Mouse (Mus musculus) ES-CJ7 (cell line): ENCODE data around the gene Kcp.

Source experiments
- DNase-seq: peaks from one replicate; pipeline ENCODE4 v3.0.0; 2011; ENCODE audit warnings: low read depth, low spot score

The Kcp gene

GRCm38 (mm10) chr6:29463388-29463787 is 44.4 kb downstream of the Kcp start:
- DNase-seq = no peak

DNA sequence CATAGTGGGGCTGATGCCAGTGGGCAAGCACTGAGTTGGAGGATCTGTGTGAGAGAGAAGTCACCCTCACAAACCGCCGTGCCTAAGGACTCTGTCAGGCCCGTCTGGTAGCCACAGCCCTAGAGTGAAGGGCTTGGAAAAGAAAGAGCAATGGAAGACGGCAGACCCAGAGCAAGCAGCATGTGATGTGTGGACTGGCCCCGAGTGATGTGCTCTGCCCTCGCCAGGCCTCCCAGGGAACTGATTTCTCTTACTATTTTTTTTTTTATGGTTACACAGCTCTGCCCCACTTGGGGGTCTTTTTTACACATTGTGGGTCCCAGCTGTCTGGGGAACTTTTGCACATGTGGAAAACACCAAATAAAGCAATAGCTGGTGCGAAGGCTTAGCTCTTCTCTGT is 46.2 kb downstream of the Kcp start:
- peak; percentile 34 for DNase-seq

DNA sequence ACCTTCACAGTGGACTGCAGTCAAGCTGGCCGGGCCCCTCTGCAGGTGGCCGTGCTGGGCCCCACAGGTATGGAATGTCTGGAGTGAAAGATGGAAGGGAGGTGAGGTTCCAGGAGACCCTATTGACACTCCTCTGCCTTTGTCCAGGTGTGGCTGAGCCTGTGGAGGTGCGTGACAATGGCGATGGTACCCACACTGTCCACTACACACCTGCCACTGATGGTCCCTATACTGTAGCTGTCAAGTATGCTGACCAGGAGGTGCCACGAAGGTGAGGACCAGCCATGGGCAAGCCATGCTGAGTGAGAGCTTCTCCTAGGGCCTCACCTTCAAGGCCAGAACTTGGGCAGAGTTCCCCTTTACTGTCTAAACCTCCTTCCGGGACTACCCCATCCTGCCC is 57.1 kb downstream of the Kcp start:
- DNase-seq = no peak

GRCm38 (mm10) chr6:29449858-29450257 is 57.9 kb downstream of the Kcp start:
- peak; percentile 93 for DNase-seq

DNA sequence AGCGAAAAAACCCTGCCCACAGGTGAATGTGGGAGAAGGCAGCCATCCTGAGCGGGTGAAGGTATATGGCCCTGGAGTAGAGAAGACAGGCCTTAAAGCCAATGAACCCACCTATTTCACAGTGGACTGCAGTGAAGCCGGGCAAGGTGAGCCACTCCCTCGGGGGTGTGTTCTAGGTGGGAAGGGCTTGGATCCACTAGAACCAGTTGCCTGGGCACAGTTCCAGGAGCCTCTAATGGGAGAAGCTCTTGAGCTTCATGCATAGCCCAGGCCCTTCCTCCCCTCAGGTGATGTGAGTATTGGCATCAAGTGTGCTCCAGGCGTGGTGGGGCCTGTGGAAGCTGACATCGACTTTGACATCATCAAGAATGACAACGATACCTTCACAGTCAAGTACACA is 62.4 kb downstream of the Kcp start:
- no peak for DNase-seq

GRCm38 (mm10) chr6:29444773-29445172 is 63.0 kb downstream of the Kcp start:
- peak; percentile 71 for DNase-seq

DNA sequence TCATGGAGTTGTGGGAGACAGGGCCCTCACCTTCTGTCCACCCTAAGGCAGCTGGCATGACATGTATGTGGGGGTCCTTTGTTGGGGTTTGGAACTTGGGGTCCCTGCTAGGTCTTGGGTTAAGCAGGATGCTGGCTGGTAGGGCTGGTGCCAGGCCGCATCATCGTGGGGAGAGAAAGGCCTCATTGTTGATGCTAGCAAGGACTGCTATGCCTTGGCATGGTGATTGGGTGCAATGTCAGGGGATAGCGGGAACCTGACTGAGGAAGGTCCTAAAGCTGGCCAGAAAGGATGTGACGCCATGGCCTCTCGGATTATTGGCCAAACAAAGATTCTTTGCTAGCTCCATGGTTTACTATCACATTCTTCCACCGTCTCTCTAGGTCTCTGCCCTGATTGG is 68.0 kb downstream of the Kcp start:
- DNase-seq = no peak

DNA sequence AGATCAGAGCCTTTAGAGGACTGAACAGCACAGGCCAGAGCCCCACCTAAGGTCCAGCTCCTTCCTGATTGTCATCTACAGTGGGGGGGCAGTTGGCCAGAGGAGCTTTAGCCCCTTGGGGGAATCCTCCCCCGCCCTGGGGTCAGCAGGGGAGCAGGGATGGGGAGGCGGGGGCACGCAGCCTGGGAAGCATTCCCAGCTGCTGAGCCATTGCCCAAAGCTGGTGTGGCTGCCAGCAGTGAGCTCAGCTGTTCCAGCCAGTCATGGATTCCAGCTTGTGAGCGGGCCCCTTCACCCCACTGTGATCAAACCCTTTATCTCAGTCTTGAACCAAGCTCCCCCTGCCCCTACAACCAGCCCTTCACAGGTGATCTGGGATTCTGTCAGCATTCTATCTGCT is 68.5 kb downstream of the Kcp start:
- DNase-seq = no peak

- DNase-seq = peak; percentile 58
Observed at GRCm38 (mm10) chr6:29436461-29436934, 71.3 kb downstream of the Kcp start.

GRCm38 (mm10) chr6:29435940-29436451 is 71.8 kb downstream of the Kcp start:
- DNase-seq = peak; percentile 52

GRCm38 (mm10) chr6:29434911-29435691 is 72.7 kb downstream of the Kcp start:
- peak; percentile 71 for DNase-seq

- peak; percentile 56 for DNase-seq
Observed at GRCm38 (mm10) chr6:29433804-29434795, 73.7 kb downstream of the Kcp start.

DNA sequence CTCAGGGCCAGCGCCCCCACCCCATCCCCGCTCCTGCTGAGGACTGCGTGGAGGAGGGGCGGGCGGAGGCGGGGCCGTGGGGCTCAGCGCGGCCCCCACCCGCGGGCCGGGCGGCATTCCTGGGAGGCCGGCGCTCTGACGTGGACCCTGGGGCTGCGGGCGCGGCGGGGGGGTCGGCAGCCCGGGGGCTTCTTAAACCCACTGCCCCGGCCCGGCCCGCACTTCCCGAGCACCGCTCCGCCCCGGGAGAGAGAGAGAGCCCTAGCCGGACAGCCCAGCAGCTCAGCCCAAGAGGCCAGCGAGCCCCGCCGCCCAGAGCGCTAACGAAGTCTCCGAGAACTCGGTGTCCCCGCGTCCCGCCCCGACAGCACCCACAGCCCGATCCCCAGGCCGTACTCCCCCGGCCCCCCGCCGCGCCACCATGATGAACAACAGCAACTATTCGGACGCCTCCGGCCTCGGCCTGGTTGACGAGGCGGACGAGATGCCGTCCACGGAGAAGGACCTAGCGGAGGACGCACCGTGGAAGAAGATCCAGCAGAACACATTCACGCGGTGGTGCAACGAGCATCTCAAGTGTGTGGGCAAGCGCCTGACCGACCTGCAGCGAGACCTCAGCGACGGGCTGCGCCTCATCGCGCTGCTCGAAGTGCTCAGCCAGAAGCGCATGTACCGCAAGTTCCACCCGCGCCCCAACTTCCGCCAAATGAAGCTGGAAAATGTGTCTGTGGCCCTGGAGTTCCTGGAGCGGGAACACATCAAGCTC is 74.5 kb downstream of the Kcp start, which contains the start of gene Flnc:
Gene Flnc, plus strand, starts transcription at position 219 of the 766 bp plus-strand sequence.
- DNase-seq = peak; percentile 23

DNA sequence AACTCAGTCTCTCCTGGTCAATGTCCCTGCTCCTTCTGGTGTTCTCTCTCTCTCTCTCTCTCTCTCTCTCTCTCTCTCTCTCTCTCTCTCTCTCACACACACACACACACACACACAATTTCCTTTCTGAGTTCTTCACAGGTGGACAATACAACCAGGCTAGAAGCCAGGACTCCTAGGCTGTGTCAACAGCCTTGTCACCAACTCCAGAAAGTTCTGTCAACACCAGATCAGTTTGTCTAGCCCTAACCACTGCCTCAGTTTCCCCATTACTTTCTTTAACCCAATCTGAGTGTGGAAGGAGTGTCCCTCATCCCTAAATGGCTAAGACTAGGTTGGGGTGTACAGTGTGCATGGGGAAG is 75.1 kb downstream of the Kcp start:
- no peak for DNase-seq

GRCm38 (mm10) chr6:29432156-29432555 is 75.6 kb downstream of the Kcp start:
- no peak for DNase-seq

GRCm38 (mm10) chr6:29431473-29431872 is 76.3 kb downstream of the Kcp start:
- DNase-seq = no peak

DNA sequence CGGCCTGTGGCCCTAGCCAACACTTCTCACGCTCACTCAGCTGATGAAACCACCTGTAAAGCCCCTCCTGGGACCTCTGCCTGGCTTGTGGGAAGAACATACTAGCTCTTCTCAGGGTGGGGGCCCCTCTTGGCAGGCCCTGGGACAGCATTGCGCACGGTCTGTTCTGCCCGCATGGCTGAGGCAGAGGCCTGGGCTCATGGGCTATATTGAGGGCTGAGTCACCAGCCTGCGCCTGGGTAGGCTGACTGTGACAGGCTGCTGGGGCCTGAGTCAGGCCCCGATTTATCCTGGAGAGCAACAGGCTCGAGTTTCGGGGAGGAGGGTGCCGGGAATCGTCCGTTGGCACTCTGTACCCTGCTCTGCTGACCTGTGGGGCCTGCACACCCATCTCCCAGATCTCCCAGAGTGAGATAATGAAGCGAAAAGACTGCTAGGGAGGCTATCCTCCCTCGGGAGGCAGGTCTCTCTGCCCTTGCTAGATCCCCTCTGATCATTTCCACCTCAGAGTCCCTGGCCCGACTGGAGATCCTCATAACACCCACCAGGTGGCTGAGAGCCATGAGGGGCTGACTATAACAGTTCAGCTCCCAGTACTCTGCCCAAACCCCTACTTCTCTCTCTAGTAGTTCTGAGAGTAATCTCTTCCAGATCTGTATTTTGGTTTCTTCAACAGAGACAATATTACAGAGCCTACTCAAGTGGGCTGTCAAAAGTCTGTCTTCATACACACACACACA is 76.9 kb downstream of the Kcp start:
- peak; percentile 27 for DNase-seq

- DNase-seq = no peak
Observed at GRCm38 (mm10) chr6:29428171-29428570, 79.6 kb downstream of the Kcp start.

- DNase-seq = no peak
Observed at GRCm38 (mm10) chr6:29426331-29426730, 81.4 kb downstream of the Kcp start.

GRCm38 (mm10) chr6:29425118-29425517 is 82.6 kb downstream of the Kcp start:
- no peak for DNase-seq
